Comparison of ENCODE assay signal across 8 mouse cellular contexts in genomic region chr3:105705061-105705549, GRCm38 (mm10). TPM values are rescaled to one million over a fixed set of nuclear protein-coding genes. Genes with fewer than 3 reads are reported as not detected.
DNase-seq lines count a peak whose midpoint lies in the region; ATAC-seq and TF ChIP-seq lines count a peak whose summit lies in the region.

No protein-coding gene starts in this region.

- H3K4me2 ChIP-seq in forebrain, postnatal 0 days (ENCODE audit: low read depth) = peak overlapping the region; percentile 92
- H3K4me2 ChIP-seq in hindbrain, embryonic 13.5 days = peak overlapping the region; percentile 99

- no peak for TF ChIP-seq CTCF in cerebellum, adult 2 months (IDR thresholded peaks at IDR 0.05; ENCODE audit: borderline replicate concordance, insufficient read depth, low read depth, low read length)
- TF ChIP-seq CTCF in forebrain, postnatal 0 days (IDR thresholded peaks at IDR 0.05; ENCODE audit: low read depth) = no peak
- no peak for TF ChIP-seq CTCF in left cerebral cortex, adult 2 months (IDR thresholded peaks at IDR 0.05)

- DNase-seq in MN1 (ENCODE audit: low spot score) = peak; percentile 33
- DNase-seq in cerebellum, adult 2 months = peak; percentile 85 to 87
- peak; percentile 68 for DNase-seq in forebrain, postnatal 0 days
- DNase-seq in left cerebral cortex, adult 2 months (ENCODE audit: extremely low spot score in 1 of 2, low spot score in 2 of 2) = peak; percentile 85 to 92
- DNase-seq in right cerebral cortex, postnatal 36 days (ENCODE audit: low spot score in 2 of 2) = peak; percentile 82 to 83
- no peak for DNase-seq in yolk sac, embryonic 10.5 days (ENCODE audit: low spot score)

- peak; percentile 47 for ATAC-seq in forebrain, postnatal 0 days
- peak; percentile 73 for ATAC-seq in hindbrain, embryonic 13.5 days (ENCODE audit: low FRiP score)

- no peaks in the 10 kb centered on the region for H3K9me3 ChIP-seq in forebrain, postnatal 0 days (ENCODE audit: low read length)
- no peaks in the 10 kb centered on the region for H3K9me3 ChIP-seq in hindbrain, embryonic 13.5 days
- H3K9me3 ChIP-seq in megakaryocyte, embryonic 14.5 days = no peaks in the 10 kb centered on the region

- 1% methylated on average over 28 of the region's 28 CpGs for WGBS in cerebellum, adult 2 months
- 1% methylated on average over 28 of the region's 28 CpGs for WGBS in forebrain, postnatal 0 days
- WGBS in hindbrain, embryonic 13.5 days = 0% methylated on average over 28 of the region's 28 CpGs

- H3K27me3 ChIP-seq in cerebellum, adult 2 months (ENCODE audit: control insufficient read depth, insufficient read depth, low read length) = no peaks in the 10 kb centered on the region
- H3K27me3 ChIP-seq in forebrain, postnatal 0 days (ENCODE audit: insufficient read depth, low read length) = no peaks in the 10 kb centered on the region
- H3K27me3 ChIP-seq in hindbrain, embryonic 13.5 days = peaks cover 48% of the 10 kb centered on the region
- H3K27me3 ChIP-seq in megakaryocyte, embryonic 14.5 days (replicated peaks) = peaks cover 19% of the 10 kb centered on the region

- peaks cover 15% of the 10 kb centered on the region for H3K4me1 ChIP-seq in cerebellum, adult 2 months (ENCODE audit: control insufficient read depth, insufficient read depth, low read length)
- H3K4me1 ChIP-seq in forebrain, postnatal 0 days (ENCODE audit: insufficient read depth) = no peaks in the 10 kb centered on the region
- peaks cover 38% of the 10 kb centered on the region for H3K4me1 ChIP-seq in hindbrain, embryonic 13.5 days (replicated peaks)
- peaks cover 93% of the 10 kb centered on the region for H3K4me1 ChIP-seq in megakaryocyte, embryonic 14.5 days

- intact Hi-C loops in left cerebral cortex, adult 2 months (cut with DNase I) = loop anchor here (1.0 kb wide), 2 partner anchors 11 to 12 kb away; no protein-coding TSS in a partner anchor

- H3K27ac ChIP-seq in cerebellum, adult 2 months (ENCODE audit: insufficient read depth, low read length) = peak overlapping the region; percentile 93
- peak overlapping the region; percentile 42; the same call in 1 of the 2 replicates for H3K27ac ChIP-seq in forebrain, postnatal 0 days (ENCODE audit: low read depth, low read length)
- peak overlapping the region; percentile 66 for H3K27ac ChIP-seq in hindbrain, embryonic 13.5 days
- peak overlapping the region; percentile 95 for H3K27ac ChIP-seq in left cerebral cortex, adult 2 months

- no peak for TF ChIP-seq POLR2A in cerebellum, adult 2 months (IDR thresholded peaks at IDR 0.05; ENCODE audit: borderline replicate concordance, insufficient read depth, low read length)

- peak overlapping the region; percentile 45 for H3K9ac ChIP-seq in forebrain, postnatal 0 days
- peak overlapping the region; percentile 79 for H3K9ac ChIP-seq in hindbrain, embryonic 13.5 days

- no peaks in the 10 kb centered on the region for H3K36me3 ChIP-seq in forebrain, postnatal 0 days (ENCODE audit: insufficient read depth)
- no peaks in the 10 kb centered on the region for H3K36me3 ChIP-seq in hindbrain, embryonic 13.5 days
- H3K36me3 ChIP-seq in megakaryocyte, embryonic 14.5 days (replicated peaks; ENCODE audit: low read length) = peaks cover 31% of the 10 kb centered on the region

- H3K4me3 ChIP-seq in cerebellum, adult 2 months (replicated peaks; ENCODE audit: insufficient read depth, low read depth, low read length) = peak overlapping the region; percentile 86
- peak overlapping the region; percentile 43 for H3K4me3 ChIP-seq in forebrain, postnatal 0 days (ENCODE audit: low read depth, low read length)
- H3K4me3 ChIP-seq in hindbrain, embryonic 13.5 days = peak overlapping the region; percentile 56
- peak overlapping the region; percentile 71 for H3K4me3 ChIP-seq in left cerebral cortex, adult 2 months
- peak overlapping the region; percentile 95 for H3K4me3 ChIP-seq in megakaryocyte, embryonic 14.5 days (replicated peaks)

RNA-seq across cellular contexts. Expression of gene Inka2, which starts 0.7 kb away (rescaled TPM):
- polyA plus RNA-seq in cerebellum, adult 2 months (2012; rRNA removed) = 15.0 and 15.9 TPM in 2 replicates
- total RNA-seq in forebrain, postnatal 0 days (2014; rRNA removed) = 6.9 and 7.2 TPM in 2 replicates
- 1.1 and 4.2 TPM in 2 replicates for polyA plus RNA-seq in forebrain, postnatal 0 days (2015; fragmentation: Nextera tagmentation; extraction: Ambion mirVana)
- 4.8 and 5.2 TPM in 2 replicates for polyA plus RNA-seq in hindbrain, embryonic 13.5 days (2015; fragmentation: Nextera tagmentation; extraction: Ambion mirVana)
- 100 to 1,000 TPM; 115 to 118 TPM for total RNA-seq in left cerebral cortex, adult 2 months (2021)
- polyA plus RNA-seq in megakaryocyte, embryonic 14.5 days (2012; ENCODE audit: insufficient read depth, low replicate concordance) = 4.4 and 6.7 TPM in 2 replicates

RNA-seq across cellular contexts. Expression of gene Ddx20, which starts 17.7 kb away (rescaled TPM):
- 12.6 and 13.8 TPM in 2 replicates for polyA plus RNA-seq in cerebellum, adult 2 months (2012; rRNA removed)
- 19.5 and 24.2 TPM in 2 replicates for total RNA-seq in forebrain, postnatal 0 days (2014; rRNA removed)
- polyA plus RNA-seq in forebrain, postnatal 0 days (2015; fragmentation: Nextera tagmentation; extraction: Ambion mirVana) = 16.8 and 18.1 TPM in 2 replicates
- polyA plus RNA-seq in hindbrain, embryonic 13.5 days (2015; fragmentation: Nextera tagmentation; extraction: Ambion mirVana) = 26.4 and 27.4 TPM in 2 replicates
- 10 to 100 TPM; 11.7 to 12.4 TPM for total RNA-seq in left cerebral cortex, adult 2 months (2021)
- 2.9 TPM in 1 of 2 replicates, not detected in the other for polyA plus RNA-seq in megakaryocyte, embryonic 14.5 days (2012; ENCODE audit: insufficient read depth, low replicate concordance)

Comparison
In these comparisons a context has a peak if more than half of its experiments do, and no peak if none do; other contexts are left out.
1. H3K27ac ChIP-seq: peak in every context shown above with its lines; median percentile 95 in left cerebral cortex, adult 2 months; 93 in cerebellum, adult 2 months; 66 in hindbrain, embryonic 13.5 days; 42 in forebrain, postnatal 0 days.
2. H3K4me3 ChIP-seq: peak in every context shown above with its lines; median percentile 95 in megakaryocyte, embryonic 14.5 days; 86 in cerebellum, adult 2 months; 71 in left cerebral cortex, adult 2 months; 56 in hindbrain, embryonic 13.5 days; 43 in forebrain, postnatal 0 days.